9 mouse cellular contexts compared by ENCODE assay signal in the genomic region with DNA sequence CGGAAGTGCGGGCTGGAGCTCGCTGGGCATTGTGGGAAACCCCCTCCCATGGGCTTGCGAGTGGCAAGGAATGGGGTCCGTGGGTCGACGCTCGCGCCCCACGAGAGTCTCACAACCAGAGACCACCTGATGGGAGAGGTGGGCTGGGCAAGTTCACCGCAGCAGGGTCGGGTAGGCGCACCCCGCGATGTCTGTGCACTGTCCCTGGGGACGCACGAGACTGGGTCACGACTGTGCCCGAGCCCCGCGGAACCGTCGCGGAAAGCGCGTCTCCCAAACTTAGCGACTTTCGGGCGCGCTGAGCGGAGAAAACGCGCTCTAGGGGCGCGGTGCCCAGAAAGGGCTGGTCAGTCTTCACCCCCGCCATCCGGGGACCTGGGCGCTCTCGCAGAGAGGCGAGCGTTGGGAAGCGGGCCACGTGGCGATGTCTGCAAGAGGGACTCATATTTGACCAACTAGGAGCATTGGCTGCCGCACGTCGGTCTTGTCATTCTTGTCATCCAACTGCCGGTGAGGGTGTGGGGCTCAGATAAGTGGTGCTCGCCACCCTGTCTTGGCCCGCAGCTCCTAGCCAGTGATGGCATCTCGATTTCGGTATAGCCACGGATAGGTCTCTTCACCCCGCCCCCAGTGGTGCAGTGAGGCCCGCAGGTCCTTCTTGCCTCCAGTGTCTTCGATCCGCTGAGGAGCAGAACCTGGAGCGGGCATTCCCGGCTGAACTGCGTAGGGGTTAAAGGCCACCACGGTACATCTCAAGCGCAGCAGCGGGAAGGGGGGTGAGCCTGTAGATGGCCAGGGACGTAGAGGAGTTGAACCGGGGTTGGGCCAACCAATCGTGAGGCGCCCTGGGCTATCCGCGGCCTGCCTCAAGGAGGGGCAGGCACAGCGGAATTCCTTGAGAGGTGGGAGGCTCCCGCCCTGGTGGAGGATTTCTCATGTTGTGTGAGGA. TPM values are rescaled to one million over a fixed set of nuclear protein-coding genes. Genes with fewer than 3 reads are reported as not detected.
DNase-seq lines count a peak whose midpoint lies in the region; ATAC-seq and TF ChIP-seq lines count a peak whose summit lies in the region.
"Had no signal": no experiment of that assay in that cellular context is flagged by ENCODE, and none has a peak within 500 bp of the region (broad histone marks: within the 10 kb centered on the region; RNA-seq: fewer than 3 reads in every experiment).

No protein-coding gene starts in this region.

- 1% methylated on average over 71 of the region's 71 CpGs for WGBS in heart, embryonic 16.5 days
- WGBS in lung, embryonic 15.5 days = under 1% methylated on average over 71 of the region's 71 CpGs
- 2% methylated on average over 70 of the region's 71 CpGs for WGBS in olfactory bulb, adult 2 months

- peaks cover 87% of the 10 kb centered on the region for H3K27me3 ChIP-seq in erythroblast, embryonic 14.5 days (ENCODE audit: control insufficient read depth)
- peaks cover 3% of the 10 kb centered on the region; the same call in 1 of the 2 replicates for H3K27me3 ChIP-seq in heart, embryonic 16.5 days (ENCODE audit: control insufficient read depth, insufficient read depth, low read length)
- H3K27me3 ChIP-seq in lung, embryonic 15.5 days = peaks cover 14% of the 10 kb centered on the region; the same call in 1 of the 2 replicates

- peak; percentile 18 for ATAC-seq in heart, embryonic 16.5 days (replicated peaks; ENCODE audit: extremely low read depth, insufficient read depth, low FRiP score)
- peak; percentile 39 for ATAC-seq in lung, embryonic 15.5 days (ENCODE audit: borderline replicate concordance, extremely low read depth, low FRiP score, low TSS enrichment)

- TF ChIP-seq CTCF in brain, embryonic 14.5 days (IDR thresholded peaks at IDR 0.05; ENCODE audit: borderline replicate concordance, extremely low read depth, insufficient read depth, insufficient read length) = no peak
- no peak for TF ChIP-seq CTCF in olfactory bulb, adult 2 months (IDR thresholded peaks at IDR 0.05; ENCODE audit: insufficient read depth, low read depth, low read length)

- peak overlapping the region; percentile 81 for H3K9ac ChIP-seq in heart, embryonic 16.5 days (ENCODE audit: low read length)
- peak overlapping the region; percentile 55 for H3K9ac ChIP-seq in lung, embryonic 15.5 days

- peak overlapping the region; percentile 76 for H3K27ac ChIP-seq in heart, embryonic 16.5 days (ENCODE audit: low read length)
- H3K27ac ChIP-seq in lung, embryonic 15.5 days = peak overlapping the region; percentile 63
- no peak overlapping the region for H3K27ac ChIP-seq in olfactory bulb, adult 2 months (ENCODE audit: insufficient read depth, low read depth, low read length)

- peak overlapping the region; percentile 90 for H3K4me3 ChIP-seq in erythroblast, embryonic 14.5 days (replicated peaks)
- H3K4me3 ChIP-seq in heart, embryonic 16.5 days (ENCODE audit: low read length) = peak overlapping the region; percentile 82
- peak overlapping the region; percentile 87 for H3K4me3 ChIP-seq in lung, embryonic 15.5 days
- peak overlapping the region; percentile 52 for H3K4me3 ChIP-seq in olfactory bulb, adult 2 months (ENCODE audit: insufficient read depth, low read depth, low read length)

- H3K4me2 ChIP-seq in heart, embryonic 16.5 days (ENCODE audit: low read depth, low read length) = peak overlapping the region; percentile 99
- H3K4me2 ChIP-seq in lung, embryonic 15.5 days = peak overlapping the region; percentile 76

- H3K4me1 ChIP-seq in erythroblast, embryonic 14.5 days (ENCODE audit: control insufficient read depth) = peaks cover 68% of the 10 kb centered on the region
- H3K4me1 ChIP-seq in heart, embryonic 16.5 days (ENCODE audit: control insufficient read depth, insufficient read depth, low read length) = peaks cover 12% of the 10 kb centered on the region
- H3K4me1 ChIP-seq in lung, embryonic 15.5 days = peaks cover 23% of the 10 kb centered on the region
- peaks cover 13% of the 10 kb centered on the region for H3K4me1 ChIP-seq in olfactory bulb, adult 2 months (ENCODE audit: control insufficient read depth, insufficient read depth, low read length)

- no peaks in the 10 kb centered on the region; the same call in 1 of the 2 replicates for H3K36me3 ChIP-seq in erythroblast, embryonic 14.5 days (ENCODE audit: control insufficient read depth)
- no peaks in the 10 kb centered on the region for H3K36me3 ChIP-seq in heart, embryonic 16.5 days (ENCODE audit: control insufficient read depth, insufficient read depth)
- H3K36me3 ChIP-seq in lung, embryonic 15.5 days = no peaks in the 10 kb centered on the region

- no peak for TF ChIP-seq POLR2A in brain, embryonic 14.5 days (IDR thresholded peaks at IDR 0.05; ENCODE audit: borderline replicate concordance, extremely low read depth, insufficient read depth, insufficient read length, poor library complexity, severe bottlenecking)
- no peak for TF ChIP-seq POLR2A in olfactory bulb, adult 2 months (IDR thresholded peaks at IDR 0.05; ENCODE audit: insufficient read depth, low read depth, low read length)

- DNase-seq in ES-CJ7 (ENCODE audit: low read depth, low spot score) = peak; percentile 86
- peak; percentile 55 for DNase-seq in brain, embryonic 14.5 days (ENCODE audit: low read depth)
- peak; percentile 84 for DNase-seq in kidney, postnatal 10 days
- DNase-seq in thymus, postnatal 36 days = peak; percentile 7 to 15

- H3K9me3 ChIP-seq in erythroblast, embryonic 14.5 days (ENCODE audit: control insufficient read depth, low read length) = no peaks in the 10 kb centered on the region
- H3K9me3 ChIP-seq in heart, embryonic 16.5 days (replicated peaks; ENCODE audit: control insufficient read depth, low read length) = no peaks in the 10 kb centered on the region
- H3K9me3 ChIP-seq in lung, embryonic 15.5 days = no peaks in the 10 kb centered on the region

RNA-seq across cellular contexts. Expression of a gene that starts 0.7 kb away (rescaled TPM):
- 12.1 and 18.4 TPM in 2 replicates for polyA plus RNA-seq in brain, embryonic 14.5 days (2012; rRNA removed)
- polyA plus RNA-seq in erythroblast, embryonic 14.5 days (2012) = 0.23 and 0.26 TPM in 2 replicates
- 9.8 and 10.3 TPM in 2 replicates for polyA plus RNA-seq in heart, embryonic 16.5 days (2015; fragmentation: Nextera tagmentation; extraction: Ambion mirVana)
- polyA plus RNA-seq in lung, embryonic 15.5 days (2015; fragmentation: Nextera tagmentation; extraction: Ambion mirVana) = 12.5 and 14.6 TPM in 2 replicates
- polyA plus RNA-seq in olfactory bulb, adult 2 months (2012; ENCODE audit: insufficient read depth, insufficient read length, low replicate concordance, missing spikeins) = not detected in 2 replicates

RNA-seq across cellular contexts. Expression of a gene that starts 33.1 kb away (rescaled TPM):
- not detected in 2 replicates for polyA plus RNA-seq in brain, embryonic 14.5 days (2012; rRNA removed)
- polyA plus RNA-seq in erythroblast, embryonic 14.5 days (2012) = not detected in 2 replicates
- 0.17 and 0.19 TPM in 2 replicates for polyA plus RNA-seq in heart, embryonic 16.5 days (2015; fragmentation: Nextera tagmentation; extraction: Ambion mirVana)
- polyA plus RNA-seq in lung, embryonic 15.5 days (2015; fragmentation: Nextera tagmentation; extraction: Ambion mirVana) = 0.24 and 0.26 TPM in 2 replicates
- polyA plus RNA-seq in olfactory bulb, adult 2 months (2012; ENCODE audit: insufficient read depth, insufficient read length, low replicate concordance, missing spikeins) = not detected in 2 replicates
- polyA plus RNA-seq: frontal cortex, adult 2 months had no signal

RNA-seq across cellular contexts. Expression of a gene that starts 37.0 kb away (rescaled TPM):
- polyA plus RNA-seq in brain, embryonic 14.5 days (2012; rRNA removed) = 94.9 and 118 TPM in 2 replicates
- polyA plus RNA-seq in erythroblast, embryonic 14.5 days (2012) = 4.5 and 5.4 TPM in 2 replicates
- 123 and 125 TPM in 2 replicates for polyA plus RNA-seq in heart, embryonic 16.5 days (2015; fragmentation: Nextera tagmentation; extraction: Ambion mirVana)
- 155 and 160 TPM in 2 replicates for polyA plus RNA-seq in lung, embryonic 15.5 days (2015; fragmentation: Nextera tagmentation; extraction: Ambion mirVana)
- 317 TPM in 1 of 2 replicates, not detected in the other for polyA plus RNA-seq in olfactory bulb, adult 2 months (2012; ENCODE audit: insufficient read depth, insufficient read length, low replicate concordance, missing spikeins)

Comparison
In these comparisons a context has a peak if more than half of its experiments do, and no peak if none do; other contexts are left out.
1. DNase-seq: peak in every context shown above with its lines; median percentile 86 in ES-CJ7; 84 in kidney, postnatal 10 days; 55 in brain, embryonic 14.5 days; 11 in thymus, postnatal 36 days.